Mouse (Mus musculus) ZHBTc4 (cell line): Measurements from ENCODE around the gene Scd4.
A peak's percentile ranks its signal among the peaks of the same experiment; 100 is the strongest.

Experiments
- DNase-seq: peaks from one replicate; pipeline ENCODE4 v3.0.0-alpha.2; 2011; ENCODE audit warnings: low read depth, low spot score

The Scd4 gene

DNA sequence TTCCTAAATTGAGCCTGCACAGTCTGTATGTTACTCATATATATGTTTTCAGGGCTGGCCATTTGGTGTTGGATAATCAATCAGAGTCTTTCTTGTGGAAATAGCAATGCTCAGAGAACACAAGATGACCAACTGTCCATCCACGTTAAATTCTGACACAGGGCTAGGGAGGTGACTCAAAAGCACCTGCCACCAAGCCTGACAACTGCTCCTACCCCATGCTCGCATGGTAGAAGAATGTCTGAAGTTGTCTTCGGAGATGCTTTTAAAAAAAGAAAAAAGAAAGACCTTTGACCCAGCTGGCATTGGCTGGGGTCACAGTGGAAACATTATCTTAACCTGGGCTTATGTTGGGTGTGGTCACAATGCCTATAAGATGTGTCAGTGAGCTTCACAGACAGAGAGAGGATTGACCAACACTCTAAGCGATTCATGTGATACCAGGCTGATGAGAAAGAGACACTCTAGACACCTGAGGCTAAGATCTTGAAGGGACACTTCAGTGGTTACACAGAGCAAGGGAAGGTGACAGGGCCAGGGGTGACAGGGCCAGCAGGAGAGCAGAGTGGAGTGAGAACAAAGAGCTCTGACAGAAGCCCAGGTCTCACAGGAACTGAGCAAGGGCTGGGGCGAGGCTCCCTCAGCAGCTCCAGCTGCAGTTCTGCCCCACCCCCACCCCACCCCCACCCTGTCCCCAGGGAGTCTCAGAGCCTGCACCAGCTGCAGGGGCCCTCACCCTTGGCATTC lies 44.9 kb downstream of the Scd4 start:
- peak; percentile 73 for DNase-seq

DNA sequence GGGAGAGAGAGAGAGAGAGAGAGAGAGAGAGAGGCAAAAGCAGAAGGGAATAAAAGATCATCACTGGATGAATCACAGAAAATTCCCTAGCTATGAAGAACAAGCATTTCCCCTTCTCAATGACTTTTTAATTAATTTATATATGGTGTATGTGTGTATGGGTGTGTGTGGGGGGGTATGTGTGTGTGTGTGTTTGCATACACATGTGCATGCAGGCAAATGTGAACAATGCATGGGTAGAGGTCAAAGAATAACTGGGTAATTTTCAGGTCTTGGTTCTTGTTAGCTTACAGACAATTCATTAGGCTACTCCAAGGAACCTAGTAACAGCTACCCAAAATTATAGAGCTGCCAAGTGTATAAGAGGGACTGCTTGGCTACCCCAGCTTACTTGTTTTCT lies 46.2 kb downstream of the Scd4 start:
- no peak for DNase-seq

DNA sequence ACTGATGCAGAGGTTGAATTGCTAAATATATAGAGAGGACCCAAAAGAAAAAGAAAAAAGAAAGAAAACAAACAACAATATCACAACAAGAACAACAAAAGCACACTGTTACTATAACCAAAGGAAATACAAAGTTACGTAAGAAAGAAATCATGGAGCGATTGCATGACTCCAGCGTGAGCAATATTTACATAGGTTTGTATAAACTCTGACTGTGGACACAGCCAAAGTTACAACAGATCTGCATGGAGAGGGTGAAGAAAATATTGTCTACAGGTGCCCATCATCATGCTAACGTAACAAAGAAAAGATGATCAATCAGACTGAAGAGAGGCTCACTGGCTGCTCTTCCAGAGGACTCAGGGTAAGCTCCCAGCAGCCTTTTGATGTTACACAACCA lies 47.2 kb downstream of the Scd4 start:
- no peak for DNase-seq

DNA sequence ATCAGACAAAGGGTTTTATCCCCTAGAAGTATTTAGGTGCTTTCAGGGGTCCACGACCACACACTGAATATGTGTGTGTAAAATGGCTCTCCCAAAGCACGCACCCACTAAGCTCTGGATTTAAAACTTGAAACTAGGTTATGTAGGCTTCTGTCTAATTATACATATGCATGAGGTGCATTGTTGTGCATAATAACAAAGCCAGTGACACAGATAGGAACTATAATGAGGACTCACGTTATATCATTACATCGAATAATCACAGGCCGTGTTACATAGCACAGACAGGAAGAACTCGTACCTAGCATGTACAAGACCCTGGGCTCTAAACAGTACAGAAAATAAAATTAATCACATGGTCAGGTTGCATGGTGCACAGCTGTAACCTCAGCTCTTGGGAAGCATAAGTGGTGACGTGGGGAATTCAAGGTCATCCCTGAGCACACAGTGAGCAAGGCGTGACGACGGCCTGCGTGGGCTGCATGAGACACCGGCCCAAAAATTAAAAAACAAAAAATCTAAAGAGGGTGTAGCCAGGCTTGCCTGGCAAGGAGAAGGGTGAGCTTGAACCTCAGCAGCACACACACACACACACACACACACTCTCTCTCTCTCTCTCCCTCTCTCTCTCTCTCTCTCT lies 49.9 kb downstream of the Scd4 start:
- no peak for DNase-seq

DNA sequence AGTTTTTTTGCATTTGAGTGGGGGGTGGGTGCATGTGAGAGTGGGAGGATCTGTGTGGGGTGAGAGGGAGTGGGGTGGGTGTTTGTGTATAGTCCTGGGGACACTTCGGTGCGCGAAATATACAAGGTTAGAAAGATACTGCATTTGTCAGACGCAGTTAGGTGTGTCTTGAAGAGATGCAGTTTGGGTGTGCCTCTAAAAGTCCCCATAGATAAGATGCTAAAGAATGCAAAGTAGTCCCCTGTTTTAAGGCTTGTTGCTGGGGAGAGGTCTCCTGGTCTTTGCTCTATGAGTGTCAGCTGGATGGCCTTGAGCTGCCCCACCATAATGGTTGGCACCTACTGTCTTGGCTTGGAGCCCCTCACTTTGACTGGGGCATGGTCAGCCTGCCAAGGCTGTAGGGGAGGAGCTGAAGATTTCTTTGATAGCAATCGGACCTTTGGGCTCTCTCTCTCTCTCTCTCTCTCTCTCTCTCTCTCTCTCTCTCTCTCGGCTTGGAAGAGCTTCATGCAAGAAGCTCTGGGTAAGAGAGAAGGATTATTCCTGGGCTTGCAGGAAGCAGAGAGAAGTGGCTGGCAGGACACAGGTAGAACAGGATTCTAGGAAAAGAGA lies 53.1 kb downstream of the Scd4 start:
- no peak for DNase-seq

DNA sequence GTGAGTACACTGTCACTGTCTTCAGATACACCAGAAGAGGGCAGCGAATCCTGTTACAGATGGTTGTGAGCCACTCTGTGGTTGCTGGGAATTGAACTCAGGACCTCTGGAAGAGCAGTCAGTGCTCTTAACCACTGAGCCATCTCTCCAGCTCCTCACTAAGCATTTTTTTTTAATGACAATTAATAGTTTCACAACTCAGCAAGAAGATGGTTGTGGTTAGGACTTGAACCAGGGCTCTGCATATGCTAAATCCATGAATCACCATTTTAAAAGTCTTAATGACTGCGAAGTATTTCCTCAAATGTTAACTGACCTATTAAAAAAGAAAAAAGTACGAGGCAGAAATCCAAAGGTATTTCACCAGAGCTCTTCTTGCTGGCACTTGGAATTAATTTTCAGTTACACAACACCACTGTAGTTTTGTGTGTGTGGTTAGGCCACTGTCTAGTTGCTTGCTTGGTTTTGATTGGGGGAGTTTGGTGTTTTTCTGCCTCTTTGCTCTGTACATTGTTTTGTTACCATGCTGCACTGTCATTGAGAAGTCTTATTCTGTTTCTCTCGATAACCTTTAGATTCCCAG lies 54.3 kb downstream of the Scd4 start:
- no peak for DNase-seq

DNA sequence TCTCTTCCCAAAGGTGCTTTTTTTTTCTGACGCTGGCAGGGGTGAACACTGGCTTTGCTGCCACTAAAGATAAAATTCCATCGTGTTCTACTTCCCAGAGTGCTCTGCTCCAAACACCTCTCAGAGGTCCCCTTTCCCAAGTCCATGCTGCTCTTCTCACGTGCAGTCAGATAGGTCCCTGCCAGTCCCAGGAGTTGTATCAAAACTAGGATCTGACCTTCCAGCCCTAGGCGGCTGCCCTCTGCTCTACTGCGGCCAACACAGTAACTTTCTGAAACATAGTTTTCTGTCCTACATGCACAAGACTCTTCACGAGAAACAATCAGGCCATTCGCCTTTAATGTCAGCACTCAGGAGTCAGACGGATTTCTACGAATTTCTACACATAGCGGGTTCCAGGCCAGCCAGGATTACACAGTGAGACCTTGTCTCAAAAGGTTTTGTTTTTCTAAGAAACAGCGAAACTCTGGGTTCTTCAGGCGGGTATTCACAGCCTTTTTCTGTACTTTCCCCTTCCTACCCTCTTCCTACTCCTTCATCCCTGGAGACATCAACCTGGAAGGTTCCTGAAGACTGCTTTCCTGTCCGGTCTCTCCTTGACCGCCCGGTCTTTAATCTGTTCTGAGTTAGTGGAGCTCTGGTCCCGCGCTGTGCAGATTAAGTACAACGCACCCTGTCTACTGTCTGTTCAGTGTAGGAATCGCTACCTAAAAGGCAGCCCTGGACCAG lies 55.0 kb downstream of the Scd4 start:
- DNase-seq = peak; percentile 31

DNA sequence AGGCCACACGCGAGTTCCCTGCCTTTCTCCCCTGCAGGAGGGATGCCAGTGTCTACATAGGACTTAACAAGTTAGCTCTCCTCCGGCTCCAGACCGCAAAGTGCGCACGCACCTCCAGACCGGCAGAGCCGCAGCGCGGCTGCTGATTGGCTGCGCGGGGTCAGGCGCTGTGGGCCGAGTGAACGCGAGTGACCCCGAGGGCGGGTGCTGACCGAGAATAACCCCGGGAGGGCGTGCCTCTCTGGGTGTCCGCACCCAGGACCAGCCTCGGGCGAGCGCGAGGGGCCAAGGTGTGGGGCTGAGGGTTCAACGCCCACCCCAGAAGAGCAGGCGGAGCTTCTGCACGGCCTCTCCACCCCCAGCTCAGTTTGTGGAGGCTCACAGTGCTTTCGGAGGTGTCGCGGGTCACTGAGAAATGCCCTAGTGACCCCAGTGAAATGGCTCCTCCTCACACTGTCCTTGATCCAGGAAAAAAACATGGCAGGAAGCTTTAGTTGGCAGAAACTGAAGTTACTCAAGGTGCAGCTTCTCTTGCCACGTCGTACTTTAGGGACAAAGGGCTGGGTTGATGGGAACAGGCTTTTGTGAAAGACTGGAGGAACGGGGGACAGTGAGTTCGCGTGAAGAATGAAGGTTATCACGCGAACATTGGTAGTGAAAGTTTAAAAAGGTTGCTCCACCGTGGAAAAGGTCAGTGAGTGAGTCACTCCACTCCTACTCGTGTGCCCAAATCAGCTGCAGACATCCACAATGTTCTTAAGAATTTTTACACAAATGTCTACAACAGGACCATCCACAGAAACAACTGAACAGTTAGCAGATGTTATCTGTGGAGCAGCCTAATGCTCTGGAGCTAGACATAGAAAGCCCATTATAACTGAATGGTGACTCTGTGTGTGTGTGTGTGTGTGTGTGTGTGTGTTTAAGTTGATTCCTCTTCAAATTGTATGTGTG lies 55.9 kb downstream of the Scd4 start:
- peak; percentile 100 for DNase-seq

DNA sequence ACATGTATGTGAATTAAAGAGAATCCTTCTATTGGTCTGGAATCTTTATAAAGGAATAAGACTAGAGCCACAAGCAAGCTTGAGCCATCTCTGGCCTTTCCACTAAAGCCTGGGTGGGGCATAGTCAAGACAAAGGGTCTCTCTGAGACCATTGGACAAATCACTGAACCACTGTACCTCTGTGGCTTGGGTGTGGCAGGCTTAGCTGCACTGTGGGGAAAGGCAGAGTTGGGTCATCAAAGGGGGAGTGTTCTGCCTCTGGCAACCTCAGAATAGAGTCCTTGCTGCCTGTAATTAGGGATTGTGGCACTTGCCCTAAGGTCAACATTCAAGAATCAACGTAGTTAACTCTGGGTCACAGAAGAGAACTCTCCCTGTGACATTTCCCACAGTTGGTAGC lies 56.6 kb downstream of the Scd4 start:
- DNase-seq = peak; percentile 90

DNA sequence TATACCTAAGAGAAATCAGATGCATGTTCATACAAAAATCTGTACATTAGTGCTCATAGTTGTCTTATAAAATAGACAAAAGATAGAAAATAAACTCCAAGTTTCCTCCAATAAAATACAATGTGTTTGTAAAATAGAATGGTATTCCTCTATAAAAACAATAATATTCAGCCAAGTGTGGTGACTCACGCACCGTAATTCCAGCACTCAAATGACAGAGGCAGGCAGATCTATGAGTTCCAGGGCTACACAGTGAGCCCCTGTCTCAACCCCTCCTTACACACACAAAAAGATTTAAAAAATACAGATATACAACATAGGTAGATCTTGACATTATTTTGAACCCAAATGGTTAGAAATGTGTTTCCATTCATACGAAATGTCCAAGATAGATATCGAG lies 59.0 kb downstream of the Scd4 start:
- DNase-seq = no peak

DNA sequence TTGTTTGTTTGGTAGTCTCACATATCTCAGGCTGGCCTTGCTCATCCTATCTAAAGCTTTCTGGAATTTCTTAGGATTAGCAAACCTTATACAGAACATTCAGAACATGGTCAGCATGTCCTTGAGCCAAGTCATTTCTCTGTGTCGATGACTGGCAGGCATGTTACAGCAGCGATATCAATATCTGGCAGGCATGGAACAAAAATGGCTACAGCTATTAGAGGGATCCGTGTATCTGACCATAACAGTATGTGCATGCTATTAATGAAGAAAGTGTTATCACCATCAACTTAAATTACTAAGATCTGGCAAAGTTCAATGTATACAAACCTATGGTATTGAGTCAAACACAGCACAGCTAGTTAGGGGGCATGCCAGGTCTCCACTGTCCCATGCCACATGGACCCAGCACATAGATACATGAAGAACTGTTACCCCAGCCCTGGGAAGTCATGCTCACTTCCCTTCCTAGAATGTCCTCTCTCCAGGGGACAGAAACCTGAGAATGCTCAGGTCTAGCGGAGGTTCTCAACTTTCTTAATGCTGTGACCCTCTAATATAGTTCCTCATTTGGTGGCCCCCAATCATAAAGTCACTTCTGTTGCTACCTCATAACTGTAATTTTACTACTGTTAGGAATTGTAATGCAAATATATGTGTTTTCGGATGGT lies 59.6 kb downstream of the Scd4 start:
- no peak for DNase-seq

DNA sequence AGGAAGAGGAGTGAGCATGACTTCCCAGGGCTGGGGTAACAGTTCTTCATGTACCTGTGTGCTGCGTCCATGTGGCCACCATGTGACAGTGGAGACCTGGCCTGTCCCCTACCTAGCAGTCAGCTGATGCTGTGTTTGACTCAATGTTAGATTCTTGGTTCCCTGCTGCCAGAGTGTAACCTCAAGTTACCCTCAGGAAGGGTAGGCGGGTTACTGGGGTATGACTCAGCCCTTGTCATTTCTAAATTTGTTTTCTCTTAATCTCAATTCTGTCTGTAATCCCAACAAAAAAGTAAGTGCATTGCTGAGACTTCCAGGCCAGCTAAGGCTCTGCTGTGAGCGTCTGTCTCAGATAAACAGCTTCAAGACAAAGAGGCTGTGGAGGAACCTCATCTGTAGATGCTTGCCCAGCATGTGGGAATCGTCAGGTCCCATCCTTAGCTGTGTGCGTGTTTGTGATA lies 61.1 kb downstream of the Scd4 start:
- no peak for DNase-seq

DNA sequence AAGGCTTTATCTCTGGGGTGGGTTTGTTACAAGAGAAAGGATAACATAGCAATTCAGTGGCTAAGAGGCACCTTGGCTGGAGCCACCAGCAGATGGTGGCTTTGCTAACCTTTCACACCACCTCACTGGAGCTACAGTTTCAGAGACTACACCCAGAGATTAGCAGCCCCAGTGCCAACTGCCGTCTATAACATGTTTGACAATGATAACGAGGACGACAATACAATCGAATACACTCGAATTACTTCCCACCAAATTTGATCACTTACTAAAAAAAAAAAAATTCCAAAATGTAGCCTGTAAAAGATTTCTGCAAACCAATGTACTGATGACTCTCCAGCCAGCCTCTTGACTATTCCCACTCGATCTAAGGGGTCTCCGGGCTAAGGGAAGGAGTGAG lies 62.1 kb downstream of the Scd4 start:
- DNase-seq = no peak
